12 mouse cellular contexts compared by ENCODE assay signal in genomic region chr11:30326371-30326770, GRCm38 (mm10). TPM values are rescaled to one million over a fixed set of nuclear protein-coding genes. Genes with fewer than 3 reads are reported as not detected.
DNase-seq lines count a peak whose midpoint lies in the region; ATAC-seq and TF ChIP-seq lines count a peak whose summit lies in the region.
"Had no signal": no experiment of that assay in that cellular context is flagged by ENCODE, and none has a peak within 500 bp of the region (broad histone marks: within the 10 kb centered on the region; RNA-seq: fewer than 3 reads in every experiment).

No protein-coding gene starts in this region.

- H3K79me2 ChIP-seq in heart, adult 2 months (replicated peaks; ENCODE audit: control insufficient read depth, insufficient read depth, low read length) = no peaks in the 10 kb centered on the region

- no peak overlapping the region for H3K4me2 ChIP-seq in lung, postnatal 0 days (replicated peaks; ENCODE audit: low read depth, low read length)
- H3K4me2 ChIP-seq in midbrain, embryonic 11.5 days = no peak overlapping the region
- H3K4me2 ChIP-seq: liver, embryonic 12.5 days; neural tube, embryonic 15.5 days had no signal

- H3K4me1 ChIP-seq in heart, adult 2 months (ENCODE audit: control insufficient read depth, insufficient read depth, low read length) = peaks cover 7% of the 10 kb centered on the region
- H3K4me1 ChIP-seq in heart, embryonic 10.5 days = no peaks in the 10 kb centered on the region
- no peaks in the 10 kb centered on the region for H3K4me1 ChIP-seq in lung, postnatal 0 days (ENCODE audit: insufficient read depth, low read depth, low read length)
- H3K4me1 ChIP-seq in midbrain, embryonic 11.5 days (ENCODE audit: control insufficient read depth, insufficient read depth, low read length) = no peaks in the 10 kb centered on the region
- H3K4me1 ChIP-seq: liver, embryonic 12.5 days; megakaryocyte, embryonic 14.5 days; neural tube, embryonic 15.5 days had no signal

- no peak overlapping the region for H3K9ac ChIP-seq in heart, adult 2 months (ENCODE audit: low read depth, low read length)
- H3K9ac ChIP-seq in lung, postnatal 0 days (replicated peaks; ENCODE audit: low read depth) = no peak overlapping the region
- H3K9ac ChIP-seq in midbrain, embryonic 11.5 days (ENCODE audit: low read length) = no peak overlapping the region
- H3K9ac ChIP-seq: liver, embryonic 12.5 days; neural tube, embryonic 15.5 days had no signal

- DNase-seq in heart, adult 2 months = peak; percentile 54 to 55
- DNase-seq in heart, embryonic 10.5 days (ENCODE audit: low spot score) = no peak
- DNase-seq in NIH3T3 (ENCODE audit: low read depth) = peak; percentile 9
- peak; percentile 22 for DNase-seq in gastrocnemius, postnatal 14 days
- no peak for DNase-seq in lung, postnatal 0 days (ENCODE audit: low spot score)
- no peak for DNase-seq in left cerebral cortex, postnatal 25 days (ENCODE audit: low spot score in 2 of 2)
- DNase-seq in midbrain, embryonic 11.5 days (ENCODE audit: low spot score, missing footprints) = no peak
- DNase-seq: cerebellum, adult 18-20 months had no signal

- no peak for ATAC-seq in lung, postnatal 0 days
- ATAC-seq in midbrain, embryonic 11.5 days (ENCODE audit: low FRiP score) = no peak
- ATAC-seq: liver, embryonic 12.5 days had no signal

- TF ChIP-seq CTCF in heart, adult 2 months (IDR thresholded peaks at IDR 0.05) = no peak
- no peak for TF ChIP-seq CTCF in lung, postnatal 0 days (IDR thresholded peaks at IDR 0.05)

- H3K9me3 ChIP-seq in heart, embryonic 10.5 days = no peaks in the 10 kb centered on the region
- no peaks in the 10 kb centered on the region for H3K9me3 ChIP-seq in lung, postnatal 0 days (ENCODE audit: low read length)
- H3K9me3 ChIP-seq in midbrain, embryonic 11.5 days (ENCODE audit: control insufficient read depth, low read length) = no peaks in the 10 kb centered on the region
- H3K9me3 ChIP-seq: liver, embryonic 12.5 days; megakaryocyte, embryonic 14.5 days; neural tube, embryonic 15.5 days had no signal

- intact Hi-C loops in heart, adult 2 months (cut with DNase I) = loop anchor here (5.0 kb wide), 2 partner anchors 34 to 36 kb away; no protein-coding TSS in a partner anchor
- intact Hi-C loops in gastrocnemius, postnatal 14 days (cut with DNase I; ENCODE audit: low total_unique reads) = loop anchor here (10.0 kb wide), 1 partner anchor 1028 kb away; no protein-coding TSS in a partner anchor
- intact Hi-C loops in left cerebral cortex, postnatal 25 days (cut with DNase I) = no loop called here

- peak overlapping the region; percentile 77 for H3K27ac ChIP-seq in heart, adult 2 months
- no peak overlapping the region for H3K27ac ChIP-seq in heart, embryonic 10.5 days
- peak overlapping the region; percentile 40; the same call in 1 of the 2 replicates for H3K27ac ChIP-seq in lung, postnatal 0 days (ENCODE audit: low read length)
- no peak overlapping the region for H3K27ac ChIP-seq in midbrain, embryonic 11.5 days (ENCODE audit: low read depth, low read length)
- H3K27ac ChIP-seq: liver, embryonic 12.5 days; neural tube, embryonic 15.5 days had no signal

- no peak for TF ChIP-seq POLR2A in heart, adult 2 months (IDR thresholded peaks at IDR 0.05; ENCODE audit: insufficient read depth, low read depth, low read length)

- WGBS in heart, adult 2 months = 32% methylated on average over 2 of the region's 2 CpGs
- WGBS in heart, embryonic 10.5 days = 78% methylated on average over 2 of the region's 2 CpGs
- WGBS in lung, postnatal 0 days = 47% methylated on average over 2 of the region's 2 CpGs
- 85% methylated on average over 2 of the region's 2 CpGs for WGBS in midbrain, embryonic 11.5 days

- H3K36me3 ChIP-seq in heart, adult 2 months (ENCODE audit: control insufficient read depth, insufficient read depth, low read length) = peaks cover 11% of the 10 kb centered on the region
- H3K36me3 ChIP-seq in heart, embryonic 10.5 days = no peaks in the 10 kb centered on the region
- no peaks in the 10 kb centered on the region for H3K36me3 ChIP-seq in lung, postnatal 0 days (ENCODE audit: insufficient read depth, low read length)
- no peaks in the 10 kb centered on the region for H3K36me3 ChIP-seq in midbrain, embryonic 11.5 days (ENCODE audit: control insufficient read depth, insufficient read depth, low read length)
- H3K36me3 ChIP-seq: liver, embryonic 12.5 days; neural tube, embryonic 15.5 days had no signal

- no peak overlapping the region for H3K4me3 ChIP-seq in heart, adult 2 months
- H3K4me3 ChIP-seq in heart, embryonic 10.5 days = no peak overlapping the region
- H3K4me3 ChIP-seq in lung, postnatal 0 days (ENCODE audit: low read depth, low read length) = no peak overlapping the region
- no peak overlapping the region for H3K4me3 ChIP-seq in midbrain, embryonic 11.5 days (ENCODE audit: low read depth, low read length)
- H3K4me3 ChIP-seq: liver, embryonic 12.5 days; megakaryocyte, embryonic 14.5 days; neural tube, embryonic 15.5 days had no signal

- H3K27me3 ChIP-seq in heart, adult 2 months (ENCODE audit: control insufficient read depth, insufficient read depth, low read length) = no peaks in the 10 kb centered on the region
- H3K27me3 ChIP-seq in heart, embryonic 10.5 days (ENCODE audit: insufficient read depth, poor library complexity, severe bottlenecking) = no peaks in the 10 kb centered on the region
- no peaks in the 10 kb centered on the region for H3K27me3 ChIP-seq in lung, postnatal 0 days (replicated peaks; ENCODE audit: insufficient read depth, low read length)
- no peaks in the 10 kb centered on the region for H3K27me3 ChIP-seq in midbrain, embryonic 11.5 days (ENCODE audit: control insufficient read depth, insufficient read depth, low read length)
- H3K27me3 ChIP-seq: CH12.LX; liver, embryonic 12.5 days; megakaryocyte, embryonic 14.5 days; neural tube, embryonic 15.5 days had no signal

- TF ChIP-seq EP300 in heart, adult 2 months (IDR thresholded peaks at IDR 0.05; ENCODE audit: insufficient read depth, low read depth, low read length) = no peak
- no peak for TF ChIP-seq EP300 in lung, postnatal 0 days (IDR thresholded peaks at IDR 0.05)

RNA-seq across cellular contexts. Expression of gene Sptbn1, which starts 58.4 kb away (rescaled TPM):
- total RNA-seq in heart, adult 2 months (2021) = 100 to 1,000 TPM; 509 to 570 TPM
- polyA plus RNA-seq in heart, adult 2 months (2012; rRNA removed) = 169 and 246 TPM in 2 replicates
- 115 and 137 TPM in 2 replicates for polyA plus RNA-seq in heart, embryonic 10.5 days (2016; fragmentation: Nextera tagmentation; extraction: Ambion mirVana)
- total RNA-seq in gastrocnemius, postnatal 14 days (2021) = 100 to 1,000 TPM; 130 to 152 TPM
- polyA plus RNA-seq in lung, postnatal 0 days (2015; fragmentation: Nextera tagmentation; extraction: Ambion mirVana) = 220 and 256 TPM in 2 replicates
- total RNA-seq in left cerebral cortex, postnatal 25 days (2021) = 100 to 1,000 TPM; 614 to 635 TPM
- polyA plus RNA-seq in midbrain, embryonic 11.5 days (2014; fragmentation: Nextera tagmentation; extraction: Ambion mirVana) = 85.8 and 86.2 TPM in 2 replicates

Comparison
In these comparisons a context has a peak if more than half of its experiments do, and no peak if none do; other contexts are left out.
1. DNase-seq: peak in heart, adult 2 months (2 of 2), NIH3T3 (single experiment) and gastrocnemius, postnatal 14 days (single experiment); none in heart, embryonic 10.5 days (single experiment), lung, postnatal 0 days (single experiment), left cerebral cortex, postnatal 25 days (0 of 2) and midbrain, embryonic 11.5 days (single experiment).
2. H3K27ac ChIP-seq: peak in heart, adult 2 months (single experiment) and lung, postnatal 0 days (single experiment); none in heart, embryonic 10.5 days (single experiment) and midbrain, embryonic 11.5 days (single experiment).